Mouse (Mus musculus) hindbrain, embryonic 15.5 days (tissue): ENCODE measurements at regions not wholly inside any gene's neighbourhood (a gene's known extent, or its start where the extent isn't known, plus 50 kb on each side); places are given as distances from the start of the nearest gene placed in this dataset.

Experiments
- ATAC-seq: fragments of 200-750 bp; cut with Nextera tagmentation; 2 replicates; pipeline ENCODE4 v1.8.0; 2017; ENCODE audit warnings: low read depth, moderate number of reproducible peaks, moderate TSS enrichment; ENCODE audit not compliant: low FRiP score
- H3K27ac ChIP-seq: fragments of 300-500 bp; sonication (generic); replicated peaks from 2 replicates; pipeline ENCODE4 v1.5.1; 2015; ENCODE audit warnings: mild to moderate bottlenecking, inconsistent platforms
- H3K27me3 ChIP-seq: fragments of 300-500 bp; sonication (generic); 2 replicates; pipeline ENCODE4 v1.6.1; 2015; ENCODE audit warnings: control low read depth, inconsistent platforms
- H3K36me3 ChIP-seq: fragments of 300-500 bp; sonication (generic); 2 replicates; pipeline ENCODE4 v1.6.1; 2015; ENCODE audit warnings: control low read depth, inconsistent platforms
- H3K4me1 ChIP-seq: fragments of 300-500 bp; sonication (generic); replicated peaks from 2 replicates; pipeline ENCODE4 v1.6.1; 2015; ENCODE audit warnings: control low read depth, inconsistent platforms
- H3K4me2 ChIP-seq: fragments of 300-500 bp; sonication (generic); 2 replicates; pipeline ENCODE4 v1.6.1; 2015; ENCODE audit warnings: moderate library complexity, mild to moderate bottlenecking, inconsistent platforms
- H3K4me3 ChIP-seq: fragments of 300-500 bp; sonication (generic); 2 replicates; pipeline ENCODE4 v1.5.1; 2015; ENCODE audit warnings: mild to moderate bottlenecking, inconsistent platforms
- H3K9ac ChIP-seq: fragments of 300-500 bp; sonication (generic); 2 replicates; pipeline ENCODE4 v1.6.1; 2015; ENCODE audit warnings: inconsistent platforms
- H3K9me3 ChIP-seq: fragments of 300-500 bp; sonication (generic); 2 replicates; pipeline ENCODE4 v1.6.1; 2016; ENCODE audit warnings: control low read depth, inconsistent platforms
- WGBS: fragments of 180-500 bp; shearing (Covaris S2); methylation state at CpG from one replicate; pipeline ENCODE4 v1.1.7; 2015; 5-methylcytosine and 5-hydroxymethylcytosine counted together

DNA sequence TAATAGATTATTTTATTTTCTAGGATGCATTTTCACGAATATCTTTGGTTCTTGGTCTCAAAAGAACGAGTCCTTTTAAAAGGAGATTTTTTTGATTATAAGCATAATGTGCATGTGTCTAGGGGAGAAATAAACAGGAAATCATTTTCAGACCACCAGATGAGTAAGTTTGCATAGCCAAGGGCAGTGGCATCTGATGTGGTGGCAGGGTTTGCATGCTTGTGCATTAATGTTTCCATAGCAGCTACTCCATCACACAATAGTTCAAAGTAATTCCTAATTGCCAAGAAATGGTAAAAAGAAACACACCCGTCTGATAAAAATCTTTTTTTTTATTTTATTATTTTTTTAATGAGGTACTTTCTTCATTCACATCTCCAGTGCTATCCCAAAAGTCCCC, 182.3 kb downstream of the Gnai1 start:
- Histone ChIP-seq H3K4me1 (no peaks in the 10 kb centered on the region), H3K4me2 (no peak overlapping the region), H3K9me3 (no peaks in the 10 kb centered on the region), H3K27ac (no peak overlapping the region), H3K36me3 (no peaks in the 10 kb centered on the region), H3K9ac (no peak overlapping the region), H3K27me3 (no peaks in the 10 kb centered on the region), H3K4me3 (no peak overlapping the region)
- no peak for ATAC-seq
- 78% methylated on average over 3 of the region's 3 CpGs for WGBS

GRCm38 (mm10) chr5:18211395-18212057, 148.6 kb downstream of the Gnai1 start:
- ATAC-seq, result no peak
- no peak overlapping the region for H3K27ac ChIP-seq
- no peak overlapping the region for H3K9ac ChIP-seq
- H3K36me3 ChIP-seq, result no peaks in the 10 kb centered on the region
- H3K4me3 ChIP-seq, result no peak overlapping the region
- WGBS, result 84% methylated on average over 4 of the region's 4 CpGs
- no peaks in the 10 kb centered on the region for H3K4me1 ChIP-seq
- H3K27me3 ChIP-seq, result no peaks in the 10 kb centered on the region
- no peak overlapping the region for H3K4me2 ChIP-seq
- H3K9me3 ChIP-seq, result no peaks in the 10 kb centered on the region
